Mouse (Mus musculus) hindbrain, embryonic 13.5 days (tissue): ENCODE measurements around the gene Nav3. TPM values are rescaled to one million over a fixed set of nuclear protein-coding genes. Genes with fewer than 3 reads are reported as not detected.

Experiments used
- ATAC-seq: fragments of 200-750 bp; cut with Nextera tagmentation; 2 replicates; pipeline ENCODE4 v1.8.0; 2017; ENCODE audit warnings: moderate TSS enrichment; ENCODE audit not compliant: low FRiP score
- H3K27ac ChIP-seq: fragments of 300-500 bp; sonication (generic); 2 replicates; pipeline ENCODE4 v1.5.1; 2015; ENCODE audit warnings: inconsistent platforms, mild to moderate bottlenecking, moderate library complexity
- H3K27me3 ChIP-seq: fragments of 300-500 bp; sonication (generic); 2 replicates; pipeline ENCODE4 v1.6.1; 2015; ENCODE audit warnings: mild to moderate bottlenecking, inconsistent platforms
- H3K36me3 ChIP-seq: fragments of 300-500 bp; sonication (generic); 2 replicates; pipeline ENCODE4 v1.6.1; 2015; ENCODE audit warnings: mild to moderate bottlenecking, inconsistent platforms
- H3K4me1 ChIP-seq: fragments of 300-500 bp; sonication (generic); replicated peaks from 2 replicates; pipeline ENCODE4 v1.6.1; 2015; ENCODE audit warnings: inconsistent platforms
- H3K4me2 ChIP-seq: fragments of 300-500 bp; sonication (generic); 2 replicates; pipeline ENCODE4 v1.6.1; 2015; ENCODE audit warnings: inconsistent platforms, mild to moderate bottlenecking, moderate library complexity
- H3K4me3 ChIP-seq: fragments of 300-500 bp; sonication (generic); 2 replicates; pipeline ENCODE4 v1.5.1; 2015; ENCODE audit warnings: mild to moderate bottlenecking, inconsistent platforms
- H3K9ac ChIP-seq: fragments of 300-500 bp; sonication (generic); 2 replicates; pipeline ENCODE4 v1.6.1; 2015; ENCODE audit warnings: mild to moderate bottlenecking, inconsistent platforms
- H3K9me3 ChIP-seq: fragments of 300-500 bp; sonication (generic); 2 replicates; pipeline ENCODE4 v1.6.1; 2016; ENCODE audit warnings: inconsistent platforms
- WGBS: fragments of 180-500 bp; shearing (Covaris S2); methylation state at CpG from one replicate; pipeline ENCODE4 v1.1.7; 2015; 5-methylcytosine and 5-hydroxymethylcytosine counted together
- polyA plus RNA-seq: library from polyadenylated mRNA; unstranded; fragments of >200 nt; fragmentation: Nextera tagmentation; extraction: Ambion mirVana; gene quantifications from 2 replicates; pipeline ENCODE4 v1.2.1, GENCODE M21; 2015

The Nav3 gene
- 22.7 and 24.2 TPM in 2 replicates for polyA plus RNA-seq

- H3K4me3 ChIP-seq: peak within 1 kb of the TSS; percentile 77
- no peaks in the 10 kb centered on the region for H3K36me3 ChIP-seq
- H3K4me2 ChIP-seq: peak within 1 kb of the TSS; percentile 78
- peak; percentile 85 for ATAC-seq
- H3K27me3 ChIP-seq: no peaks in the 10 kb centered on the region
- H3K4me1 ChIP-seq: peaks cover 18% of the 10 kb centered on the region
- WGBS: under 1% methylated on average over 15 of the region's 50 CpGs
- no peaks in the 10 kb centered on the region for H3K9me3 ChIP-seq
- H3K27ac ChIP-seq: peak within 1 kb of the TSS; percentile 95
- peak within 1 kb of the TSS; percentile 95 for H3K9ac ChIP-seq
Observed at GRCm38 (mm10) chr10:110455838-110456493, at the start of gene Nav3. Nav3 (minus strand) TSS chr10:110456204.

DNA sequence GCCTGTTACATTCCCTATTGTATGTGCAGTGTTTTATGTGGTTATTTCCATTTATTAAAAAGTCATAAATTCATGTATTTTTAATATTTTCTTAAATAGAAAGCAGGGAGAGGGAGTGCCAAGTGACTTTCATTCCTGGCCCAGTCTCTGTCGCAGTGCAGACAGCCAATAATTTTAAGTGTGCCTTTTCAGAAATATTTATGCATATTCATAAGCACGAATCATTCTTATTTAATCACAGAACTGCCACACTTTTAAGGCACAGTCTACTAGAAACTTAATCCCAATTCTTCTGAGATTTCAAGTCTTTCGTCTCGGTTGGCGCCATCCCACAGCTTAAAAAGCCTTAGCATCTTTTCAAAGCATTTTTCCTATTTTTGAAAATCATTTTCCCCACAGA is 29.3 kb upstream of the Nav3 start:
- peaks cover 3% of the 10 kb centered on the region; the same call in 1 of the 2 replicates for H3K4me1 ChIP-seq
- no peak overlapping the region for H3K27ac ChIP-seq
- no peak overlapping the region for H3K4me2 ChIP-seq
- no peak overlapping the region for H3K4me3 ChIP-seq
- H3K9me3 ChIP-seq: no peaks in the 10 kb centered on the region
- H3K36me3 ChIP-seq: no peaks in the 10 kb centered on the region
- no peaks in the 10 kb centered on the region for H3K27me3 ChIP-seq
- 82% methylated on average over 5 of the region's 5 CpGs for WGBS
- no peak for ATAC-seq
- H3K9ac ChIP-seq: no peak overlapping the region

- Histone ChIP-seq H3K36me3 (no peaks in the 10 kb centered on the region), H3K27me3 (no peaks in the 10 kb centered on the region), H3K27ac (no peak overlapping the region), H3K9me3 (no peaks in the 10 kb centered on the region), H3K4me1 (peaks cover 3% of the 10 kb centered on the region; the same call in 1 of the 2 replicates), H3K4me3 (no peak overlapping the region), H3K9ac (no peak overlapping the region), H3K4me2 (no peak overlapping the region)
- no peak for ATAC-seq
- WGBS: 61% methylated on average over 8 of the region's 8 CpGs
Observed at GRCm38 (mm10) chr10:110484822-110485221, 28.8 kb upstream of the Nav3 start.

DNA sequence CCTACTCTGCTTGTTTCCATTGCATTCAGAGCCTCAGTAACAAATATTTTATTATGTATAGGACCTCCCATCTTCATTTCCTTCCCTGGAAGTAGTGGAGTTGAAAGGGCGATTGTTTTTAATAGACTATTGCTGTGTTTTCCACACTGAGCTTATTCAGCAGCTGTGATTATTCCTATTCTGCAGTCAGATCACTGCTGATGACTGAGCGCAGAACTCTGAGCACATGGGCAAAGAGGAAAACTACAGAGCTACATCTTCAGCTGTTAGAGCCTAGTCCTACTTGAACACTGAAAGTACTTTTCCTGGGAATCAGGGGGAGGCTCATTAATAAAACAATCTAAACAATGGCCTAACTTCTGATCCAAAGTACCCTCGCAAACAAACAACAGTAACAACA is 23.2 kb upstream of the Nav3 start:
- peaks cover 7% of the 10 kb centered on the region for H3K4me1 ChIP-seq
- no peak overlapping the region for H3K4me3 ChIP-seq
- no peak overlapping the region for H3K4me2 ChIP-seq
- no peaks in the 10 kb centered on the region for H3K27me3 ChIP-seq
- no peak overlapping the region for H3K27ac ChIP-seq
- H3K9ac ChIP-seq: no peak overlapping the region
- no peaks in the 10 kb centered on the region for H3K36me3 ChIP-seq
- no peak for ATAC-seq
- no peaks in the 10 kb centered on the region for H3K9me3 ChIP-seq
- WGBS: 86% methylated on average over 3 of the region's 3 CpGs

DNA sequence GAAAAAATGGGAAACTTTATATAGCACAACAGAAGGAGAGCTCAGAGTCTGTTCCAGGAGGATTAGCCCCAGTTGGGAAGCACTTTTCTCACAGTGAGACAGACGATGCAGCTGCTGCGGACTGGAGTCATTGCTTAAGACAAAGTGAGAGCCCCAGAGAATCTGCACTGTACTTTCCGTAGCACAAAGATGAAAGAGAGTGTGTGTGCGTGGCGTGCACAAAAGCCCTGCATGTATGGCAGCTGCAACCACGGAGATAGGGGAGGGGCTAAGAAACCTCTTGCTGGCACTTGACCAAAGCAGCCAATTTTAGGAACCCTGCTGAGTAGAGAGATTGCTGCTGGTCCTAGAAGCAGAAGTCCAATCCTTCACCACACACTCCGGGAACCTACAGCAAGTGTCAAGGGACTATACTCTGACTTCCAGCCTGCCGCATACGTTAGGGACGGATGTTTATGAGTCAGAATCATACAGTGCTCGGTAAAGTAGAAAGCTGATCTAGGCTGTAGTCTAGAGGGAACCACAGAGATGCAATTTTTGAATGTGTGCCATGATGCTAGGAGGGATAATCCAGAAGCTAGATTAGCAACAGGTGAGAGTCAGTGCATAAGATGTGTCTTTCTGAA is 21.8 kb upstream of the Nav3 start:
- 31% methylated on average over 11 of the region's 11 CpGs for WGBS
- no peak overlapping the region; the same call in none of the 2 replicates for H3K27ac ChIP-seq

GRCm38 (mm10) chr10:110474107-110474506 is 18.1 kb upstream of the Nav3 start:
- H3K4me3 ChIP-seq: no peak overlapping the region
- no peaks in the 10 kb centered on the region for H3K27me3 ChIP-seq
- ATAC-seq: no peak
- no peak overlapping the region for H3K27ac ChIP-seq
- H3K4me1 ChIP-seq: peaks cover 7% of the 10 kb centered on the region
- no peak overlapping the region for H3K9ac ChIP-seq
- no peaks in the 10 kb centered on the region for H3K9me3 ChIP-seq
- no peaks in the 10 kb centered on the region for H3K36me3 ChIP-seq
- 85% methylated on average over 1 of the region's 1 CpGs for WGBS
- no peak overlapping the region for H3K4me2 ChIP-seq

More for the DNA sequence above, 21.8 kb upstream of the Nav3 start:
- H3K4me1 ChIP-seq: peaks cover 7% of the 10 kb centered on the region
- H3K36me3 ChIP-seq: no peaks in the 10 kb centered on the region
- no peak overlapping the region for H3K9ac ChIP-seq
- H3K9me3 ChIP-seq: no peaks in the 10 kb centered on the region
- peak; percentile 69 for ATAC-seq
- no peaks in the 10 kb centered on the region for H3K27me3 ChIP-seq
- H3K4me3 ChIP-seq: no peak overlapping the region
- H3K4me2 ChIP-seq: peak overlapping the region; percentile 5; the same call in 1 of the 2 replicates

DNA sequence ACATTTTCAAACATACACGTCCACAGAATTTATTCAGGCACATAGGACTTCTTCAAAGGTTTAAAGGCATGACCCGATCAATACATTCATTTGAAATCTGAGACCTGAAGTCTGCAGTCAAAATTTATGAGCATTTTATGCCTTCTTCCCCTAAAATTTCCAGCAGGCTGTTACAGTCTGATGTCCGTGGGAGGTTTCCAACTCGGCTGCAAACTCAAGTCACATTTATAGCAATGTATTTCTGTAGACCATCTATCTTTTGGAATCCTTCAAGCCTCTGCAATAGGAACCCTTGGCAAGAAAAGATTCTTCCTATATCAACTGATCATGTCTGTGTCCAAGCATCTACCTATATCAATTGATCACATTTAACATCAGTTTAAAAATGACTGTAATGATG is 13.4 kb upstream of the Nav3 start:
- no peaks in the 10 kb centered on the region for H3K36me3 ChIP-seq
- H3K4me2 ChIP-seq: no peak overlapping the region
- no peak for ATAC-seq
- no peak overlapping the region for H3K27ac ChIP-seq
- no peak overlapping the region for H3K4me3 ChIP-seq
- no peaks in the 10 kb centered on the region for H3K4me1 ChIP-seq
- WGBS: 92% methylated on average over 4 of the region's 4 CpGs
- H3K9ac ChIP-seq: no peak overlapping the region
- no peaks in the 10 kb centered on the region for H3K27me3 ChIP-seq
- H3K9me3 ChIP-seq: no peaks in the 10 kb centered on the region

DNA sequence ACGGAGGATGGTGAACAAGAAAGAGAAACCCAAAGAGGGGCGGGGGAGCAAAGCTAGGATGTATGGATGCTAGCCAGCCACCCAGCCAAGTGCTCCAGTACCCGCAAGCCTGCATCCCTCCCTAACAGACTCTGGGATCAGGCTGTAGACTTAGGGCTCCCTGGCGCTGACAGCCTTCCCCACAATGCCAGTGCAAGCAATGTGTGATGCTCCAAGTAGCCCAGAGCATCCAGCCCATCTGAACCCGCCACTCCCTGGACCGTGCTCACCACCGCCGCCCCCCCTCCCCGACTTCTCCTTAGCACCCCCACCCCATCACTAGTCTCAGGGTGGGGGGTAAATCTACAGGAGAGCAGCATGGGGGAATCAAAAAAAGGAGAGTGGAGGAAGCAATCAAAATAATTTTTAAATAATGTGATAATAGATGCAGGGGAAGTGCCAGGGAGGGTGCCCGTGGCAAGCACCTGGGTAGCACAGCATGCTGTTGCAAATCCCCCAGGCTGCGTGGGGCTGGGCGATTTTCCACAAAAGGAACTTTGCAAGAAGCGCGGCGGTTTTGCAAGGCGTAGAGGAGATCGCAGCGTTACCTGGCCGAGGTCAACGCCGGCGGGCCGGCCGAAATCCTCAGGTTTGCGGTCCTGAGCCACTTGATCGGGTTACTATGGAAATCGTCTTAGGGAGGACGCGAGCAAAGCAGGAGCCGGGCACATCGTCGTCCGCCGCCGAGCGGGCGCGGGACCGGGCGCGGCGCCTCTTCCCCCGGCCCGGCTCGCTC is 754 bp downstream of the Nav3 start:
- Histone ChIP-seq H3K4me1 (peaks cover 18% of the 10 kb centered on the region), H3K9me3 (no peaks in the 10 kb centered on the region), H3K9ac (peak overlapping the region; percentile 95), H3K27ac (peak overlapping the region; percentile 95), H3K4me2 (peak overlapping the region; percentile 78), H3K36me3 (no peaks in the 10 kb centered on the region), H3K4me3 (peak overlapping the region; percentile 77), H3K27me3 (no peaks in the 10 kb centered on the region)
- under 1% methylated on average over 43 of the region's 45 CpGs for WGBS
- peak; percentile 86 for ATAC-seq

DNA sequence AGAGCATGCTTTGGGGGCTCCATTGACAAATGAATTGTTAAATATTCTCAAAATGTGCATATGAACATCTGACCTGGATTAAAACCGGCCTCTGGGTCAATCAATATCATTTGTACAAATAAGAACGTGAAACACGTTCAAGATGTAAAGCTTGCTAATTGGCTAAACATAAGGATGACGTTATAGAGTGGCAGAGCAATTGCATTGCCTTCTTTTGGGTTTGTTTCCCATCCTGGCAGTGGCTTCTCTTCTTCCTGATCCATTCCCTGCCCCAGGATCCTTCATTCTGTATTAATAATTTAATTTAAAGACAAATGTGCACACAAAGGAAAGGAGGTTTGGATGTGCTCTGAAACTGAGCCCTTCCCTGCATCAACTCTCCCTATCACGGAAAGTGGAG is 2.4 kb downstream of the Nav3 start:
- WGBS: 51% methylated on average over 5 of the region's 5 CpGs
- Histone ChIP-seq H3K4me3 (peak overlapping the region; percentile 77), H3K4me1 (peaks cover 18% of the 10 kb centered on the region), H3K27me3 (no peaks in the 10 kb centered on the region), H3K9me3 (no peaks in the 10 kb centered on the region), H3K9ac (peak overlapping the region; percentile 95), H3K36me3 (no peaks in the 10 kb centered on the region), H3K27ac (peak overlapping the region; percentile 61), H3K4me2 (peak overlapping the region; percentile 78)
- no peak for ATAC-seq

DNA sequence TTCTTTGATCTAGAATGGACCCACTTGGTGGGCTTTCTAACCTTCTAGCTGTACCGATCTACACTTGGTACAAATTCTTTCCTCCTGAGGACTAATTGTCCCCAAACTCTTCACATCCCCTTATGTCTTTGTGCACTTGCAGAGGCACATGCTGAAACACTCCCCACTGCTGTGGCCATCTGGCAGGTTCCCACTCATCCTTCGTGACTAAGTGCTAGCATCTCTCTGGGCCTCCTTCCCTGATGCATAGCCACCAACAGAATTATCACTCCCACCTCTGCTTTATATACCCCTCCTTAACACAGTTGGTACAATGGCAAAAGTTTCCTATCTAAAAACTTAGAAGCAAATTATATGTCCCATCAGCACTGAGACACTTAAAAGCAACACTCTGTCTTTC is 15.6 kb downstream of the Nav3 start:
- no peak for ATAC-seq
- Histone ChIP-seq H3K27me3 (no peaks in the 10 kb centered on the region), H3K4me3 (no peak overlapping the region), H3K4me1 (peaks cover 11% of the 10 kb centered on the region), H3K4me2 (no peak overlapping the region), H3K36me3 (no peaks in the 10 kb centered on the region), H3K9ac (no peak overlapping the region), H3K9me3 (no peaks in the 10 kb centered on the region), H3K27ac (no peak overlapping the region)
- WGBS: 80% methylated on average over 2 of the region's 2 CpGs

DNA sequence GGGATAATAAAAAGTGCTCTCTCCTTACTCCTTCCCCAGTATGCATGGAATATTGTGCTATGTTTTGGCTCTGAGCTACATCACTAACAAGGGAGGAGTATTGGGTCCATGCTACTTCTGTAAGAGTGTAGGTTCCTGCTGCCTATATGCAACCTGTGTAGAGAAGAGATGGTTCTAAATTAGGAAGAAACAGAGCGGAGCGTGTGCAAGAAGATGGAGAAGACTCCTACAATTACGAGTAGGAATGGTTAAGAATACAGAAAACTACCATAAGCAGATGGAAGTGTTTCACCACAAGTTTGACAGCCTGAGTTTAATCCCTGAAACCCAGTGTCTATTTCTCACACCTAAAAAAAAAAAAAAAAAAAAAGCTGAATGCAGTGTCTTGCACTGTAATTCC is 24.9 kb downstream of the Nav3 start:
- Histone ChIP-seq H3K27ac (no peak overlapping the region), H3K9ac (no peak overlapping the region), H3K4me2 (no peak overlapping the region), H3K9me3 (no peaks in the 10 kb centered on the region), H3K4me3 (no peak overlapping the region), H3K4me1 (peaks cover 26% of the 10 kb centered on the region), H3K36me3 (no peaks in the 10 kb centered on the region), H3K27me3 (no peaks in the 10 kb centered on the region)
- ATAC-seq: no peak
- WGBS: over 99% methylated on average over 3 of the region's 3 CpGs

- H3K4me3 ChIP-seq: no peak overlapping the region
- ATAC-seq: no peak
- H3K9ac ChIP-seq: no peak overlapping the region
- no peaks in the 10 kb centered on the region for H3K9me3 ChIP-seq
- peaks cover 26% of the 10 kb centered on the region for H3K4me1 ChIP-seq
- no peak overlapping the region for H3K4me2 ChIP-seq
- WGBS: 46% methylated on average over 6 of the region's 6 CpGs
- peaks cover 4% of the 10 kb centered on the region for H3K36me3 ChIP-seq
- peak overlapping the region; percentile 55 for H3K27ac ChIP-seq
- no peaks in the 10 kb centered on the region for H3K27me3 ChIP-seq
Observed at GRCm38 (mm10) chr10:110429578-110429977, 26.4 kb downstream of the Nav3 start.
